Mouse (Mus musculus): ENCODE results near the gene Atp1b2.

DNA sequence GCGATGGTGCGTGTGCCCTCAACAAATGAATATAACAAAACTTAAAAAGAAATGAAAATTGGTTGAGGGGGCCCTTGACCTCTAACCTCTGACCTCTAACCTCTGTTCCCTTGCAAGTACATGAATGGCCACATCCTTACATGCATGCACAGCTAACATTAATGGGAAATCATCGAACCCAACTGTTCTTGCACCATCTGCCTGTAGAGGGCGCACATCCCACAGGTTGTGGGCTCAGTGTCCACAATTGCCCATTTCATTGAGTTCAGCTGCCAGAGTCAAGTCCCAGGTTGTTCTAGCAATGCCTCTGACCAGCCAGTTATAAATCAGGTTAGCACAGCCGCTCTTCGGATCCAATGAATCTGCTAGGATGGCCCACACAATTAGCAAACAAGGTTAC is 22.5 kb upstream of the Atp1b2 start:
- TF ChIP-seq GABPA (IDR thresholded peaks at IDR 0.05; ENCODE audit: insufficient replicate concordance, low read depth, low read length) (no peak), CTCF (conservative IDR thresholded peaks at IDR 0.05 in 1 of 2, IDR thresholded peaks at IDR 0.05 in 1 of 2; ENCODE audit: low read depth in 2 of 2, low read length in 2 of 2) (peak; percentile 95 to 99), MYC (IDR thresholded peaks at IDR 0.05; ENCODE audit: low read depth, low read length) (no peak), POLR2A (IDR thresholded peaks at IDR 0.05; ENCODE audit: low read depth, low read length) (0 out of 2 replicates have a peak, but pooled peaks have one; percentile 21), TCF12 (IDR thresholded peaks at IDR 0.05; ENCODE audit: low read depth, low read length) (no peak), POLR2AphosphoS2 (IDR thresholded peaks at IDR 0.05; ENCODE audit: low read depth, low read length) (no peak), USF1 (IDR thresholded peaks at IDR 0.05; ENCODE audit: low read depth, low read length) (no peak), E2F4 (IDR thresholded peaks at IDR 0.05; ENCODE audit: insufficient replicate concordance, low read depth, low read length) (no peak), EP300 (IDR thresholded peaks at IDR 0.05; ENCODE audit: low read length) (no peak)

Data from CH12.LX (cell line).